Mouse (Mus musculus) kidney, adult 2 months (tissue): ENCODE measurements around the gene Lce1d.
"Not testable (repeated sequence)": the region's sequence is repeated elsewhere in the genome, so short reads cannot be mapped to it uniquely, and the experiment has no call there.

Experiments
- CTCF ChIP-seq: fragments of 200-500 bp; conservative IDR thresholded peaks from 2 replicates; pipeline ENCODE4 v1.5.1; 2011; ENCODE audit warnings: low read depth, mild to moderate bottlenecking, control low read depth, low read length, moderate library complexity, mixed read lengths; ENCODE audit not compliant: insufficient read depth, insufficient read length
- POLR2A ChIP-seq: fragments of 200-500 bp; IDR thresholded peaks from one replicate; pipeline ENCODE4 v1.6.1; 2011; ENCODE audit warnings: low read depth, low read length, control low read depth

DNA sequence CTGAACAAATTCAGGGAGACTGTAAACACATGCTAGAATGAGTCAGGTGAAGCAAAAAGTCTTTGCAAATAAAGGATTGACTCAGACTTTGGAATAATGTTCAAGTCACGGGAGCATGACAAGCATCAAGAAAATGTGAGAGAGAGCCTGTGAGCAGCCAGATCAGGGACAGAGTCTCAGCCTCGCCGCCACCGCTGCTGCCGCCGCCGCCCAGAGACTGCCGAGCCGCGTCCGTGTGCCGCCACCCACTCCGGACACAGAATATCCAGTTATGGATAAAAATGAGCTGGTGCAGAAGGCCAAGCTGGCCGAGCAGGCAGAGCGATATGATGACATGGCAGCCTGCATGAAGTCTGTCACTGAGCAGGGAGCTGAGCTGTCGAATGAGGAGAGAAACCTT, 2.1 kb upstream of the Lce1d start:
- not testable (repeated sequence) for TF ChIP-seq CTCF, POLR2A
